Mouse (Mus musculus) megakaryocyte, embryonic 14.5 days (primary cell): ENCODE data around the gene Prph2. TPM values are rescaled to one million over a fixed set of nuclear protein-coding genes. Genes with fewer than 3 reads are reported as not detected.

Source experiments
- H3K27me3 ChIP-seq: replicated peaks from 2 replicates; pipeline ENCODE3; 2012; ENCODE audit warnings: inconsistent platforms
- H3K36me3 ChIP-seq: replicated peaks from 2 replicates; pipeline ENCODE3; 2012; ENCODE audit warnings: low read length, inconsistent platforms, mixed read lengths
- H3K4me1 ChIP-seq: 2 replicates; pipeline ENCODE4 v1.6.1; 2012; ENCODE audit warnings: inconsistent platforms
- H3K4me3 ChIP-seq: replicated peaks from 2 replicates; pipeline ENCODE3; 2012; ENCODE audit warnings: moderate library complexity, mild to moderate bottlenecking, inconsistent platforms
- H3K9me3 ChIP-seq: 2 replicates; pipeline ENCODE4 v1.6.1; 2012; ENCODE audit warnings: inconsistent platforms
- FLI1 ChIP-seq: IDR thresholded peaks from 2 replicates; pipeline ENCODE4 v1.6.1; 2012; ENCODE audit warnings: low read length, inconsistent platforms, mixed read lengths
- GATA1 ChIP-seq: IDR thresholded peaks from 3 replicates; pipeline ENCODE4 v1.6.1; 2012; ENCODE audit warnings: mixed read lengths, low read length, inconsistent platforms, borderline replicate concordance
- polyA plus RNA-seq: library from polyadenylated mRNA; stranded (reverse); fragments of >175 nt; gene quantifications from 2 replicates; pipeline ENCODE4 v1.2.3, GENCODE M21; 2012; ENCODE audit warnings: low replicate concordance; ENCODE audit not compliant: insufficient read depth

Gene Prph2
- polyA plus RNA-seq, 1 experiment, result 0.13 TPM

- TF ChIP-seq FLI1 (no peak), GATA1 (no peak)
- peak within 1 kb of the TSS; percentile 98 for H3K4me3 ChIP-seq
- peaks cover 60% of the 10 kb centered on the region for H3K4me1 ChIP-seq
- H3K9me3 ChIP-seq, result no peaks in the 10 kb centered on the region
- H3K27me3 ChIP-seq, result no peaks in the 10 kb centered on the region
- peaks cover 18% of the 10 kb centered on the region for H3K36me3 ChIP-seq
Observed at GRCm38 (mm10) chr17:46890116-46890815, 20.0 kb upstream of the Prph2 start, which contains the start of gene Tbcc. TSS of gene Tbcc (plus strand) at chr17:46890684.

DNA sequence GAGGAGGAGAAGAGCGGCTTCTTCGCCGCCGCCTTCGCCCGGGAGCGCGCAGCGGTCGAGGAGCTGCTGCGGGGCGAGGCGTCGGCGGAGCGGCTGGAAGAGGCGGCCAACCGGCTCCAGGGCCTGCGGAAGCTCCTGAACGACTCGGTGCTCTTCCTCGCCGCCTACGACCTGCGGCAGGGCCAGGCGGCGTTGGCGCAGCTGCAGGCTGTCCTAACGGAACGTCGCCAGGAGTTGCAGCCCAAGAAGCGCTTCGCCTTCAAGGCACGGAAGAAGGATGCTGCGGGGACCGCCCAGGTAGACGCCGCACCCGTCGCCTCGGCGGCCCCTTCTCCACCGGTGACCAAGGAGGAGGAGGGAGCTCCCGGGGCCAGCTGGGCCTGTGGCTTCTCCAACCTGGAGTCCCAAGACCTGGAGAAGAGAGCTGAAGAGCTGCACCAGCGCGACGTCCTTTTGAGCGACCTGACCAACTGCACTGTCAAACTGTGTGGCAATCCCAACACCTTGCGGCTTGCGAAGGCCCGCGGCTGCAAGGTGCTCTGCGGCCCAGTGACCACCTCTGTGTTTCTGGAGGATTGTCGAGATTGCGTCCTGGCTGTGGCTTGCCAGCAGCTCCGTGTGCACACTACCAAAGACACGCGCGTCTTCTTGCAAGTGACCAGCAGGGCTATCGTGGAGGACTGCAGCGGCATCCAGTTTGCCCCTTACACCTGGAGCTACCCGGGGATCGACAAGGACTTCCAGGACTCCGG, 19.2 kb upstream of the Prph2 start:
- Histone ChIP-seq H3K9me3 (peaks cover under 1% of the 10 kb centered on the region; the same call in 1 of the 2 replicates), H3K4me3 (peak overlapping the region; percentile 98), H3K36me3 (peaks cover 18% of the 10 kb centered on the region), H3K4me1 (peaks cover 53% of the 10 kb centered on the region), H3K27me3 (no peaks in the 10 kb centered on the region)
- no peak for TF ChIP-seq FLI1
- no peak for TF ChIP-seq GATA1

GRCm38 (mm10) chr17:46895426-46895825, 14.8 kb upstream of the Prph2 start:
- H3K4me3 ChIP-seq, result no peak overlapping the region
- peaks cover 52% of the 10 kb centered on the region for H3K4me1 ChIP-seq
- no peaks in the 10 kb centered on the region for H3K27me3 ChIP-seq
- peaks cover 13% of the 10 kb centered on the region for H3K9me3 ChIP-seq
- TF ChIP-seq FLI1 (no peak), GATA1 (no peak)
- H3K36me3 ChIP-seq, result peaks cover 20% of the 10 kb centered on the region

DNA sequence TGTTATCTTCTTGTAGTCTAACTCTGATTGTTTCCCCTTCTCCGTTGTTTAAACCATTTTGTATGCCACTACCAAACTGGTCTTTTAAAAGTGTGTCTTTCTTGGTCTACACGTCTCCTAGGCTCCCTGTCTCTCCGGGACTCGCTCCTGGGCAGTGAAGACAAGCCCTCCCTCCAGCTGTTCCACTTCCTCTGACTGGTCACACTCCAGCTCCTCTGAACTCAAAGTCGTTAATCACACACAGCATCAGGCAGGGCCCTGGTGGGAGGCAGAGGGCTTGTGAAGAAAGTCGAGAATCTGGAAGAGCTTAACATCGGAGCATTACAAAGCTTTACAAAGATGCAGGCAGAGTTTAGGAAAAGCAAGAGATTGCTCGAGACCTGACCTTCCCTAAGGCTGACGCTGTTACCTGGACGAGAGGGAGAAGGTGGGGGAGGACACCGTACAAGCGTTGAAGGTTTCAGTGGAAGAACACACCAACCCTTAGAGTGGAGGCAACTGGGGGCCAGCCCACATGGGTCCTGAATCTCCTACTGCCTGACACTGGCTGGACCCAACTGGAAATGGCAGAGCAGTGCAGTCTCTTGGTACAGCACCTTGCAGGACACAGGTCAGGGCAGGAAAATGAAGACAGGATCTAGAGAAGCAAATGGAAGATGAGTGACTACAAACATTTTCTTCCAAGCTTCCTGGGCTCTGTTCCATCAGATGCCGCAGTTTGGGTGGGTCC, 12.9 kb upstream of the Prph2 start:
- peak overlapping the region; percentile 0 for H3K4me3 ChIP-seq
- H3K27me3 ChIP-seq, result no peaks in the 10 kb centered on the region
- TF ChIP-seq FLI1, result no peak
- TF ChIP-seq GATA1, result no peak
- peaks cover 15% of the 10 kb centered on the region for H3K36me3 ChIP-seq
- H3K9me3 ChIP-seq, result peaks cover 13% of the 10 kb centered on the region
- H3K4me1 ChIP-seq, result peaks cover 43% of the 10 kb centered on the region

GRCm38 (mm10) chr17:46900941-46901340, 9.3 kb upstream of the Prph2 start:
- peaks cover 32% of the 10 kb centered on the region for H3K4me1 ChIP-seq
- peaks cover 13% of the 10 kb centered on the region for H3K9me3 ChIP-seq
- H3K27me3 ChIP-seq, result no peaks in the 10 kb centered on the region
- no peak for TF ChIP-seq FLI1
- no peak for TF ChIP-seq GATA1
- no peak overlapping the region for H3K4me3 ChIP-seq
- peaks cover 2% of the 10 kb centered on the region for H3K36me3 ChIP-seq

GRCm38 (mm10) chr17:46903876-46904490, 6.3 kb upstream of the Prph2 start:
- H3K27me3 ChIP-seq, result peaks cover 2% of the 10 kb centered on the region
- no peak for TF ChIP-seq FLI1
- TF ChIP-seq GATA1, result no peak
- H3K9me3 ChIP-seq, result peaks cover 5% of the 10 kb centered on the region; the same call in 1 of the 2 replicates
- no peaks in the 10 kb centered on the region for H3K36me3 ChIP-seq
- peaks cover 10% of the 10 kb centered on the region for H3K4me1 ChIP-seq
- H3K4me3 ChIP-seq, result no peak overlapping the region

GRCm38 (mm10) chr17:46912331-46912730, 2.1 kb downstream of the Prph2 start:
- peaks cover 12% of the 10 kb centered on the region for H3K4me1 ChIP-seq
- peaks cover 5% of the 10 kb centered on the region; the same call in 1 of the 2 replicates for H3K9me3 ChIP-seq
- no peak for TF ChIP-seq FLI1
- TF ChIP-seq GATA1, result no peak
- no peaks in the 10 kb centered on the region for H3K36me3 ChIP-seq
- H3K4me3 ChIP-seq, result no peak overlapping the region
- H3K27me3 ChIP-seq, result peaks cover 35% of the 10 kb centered on the region

DNA sequence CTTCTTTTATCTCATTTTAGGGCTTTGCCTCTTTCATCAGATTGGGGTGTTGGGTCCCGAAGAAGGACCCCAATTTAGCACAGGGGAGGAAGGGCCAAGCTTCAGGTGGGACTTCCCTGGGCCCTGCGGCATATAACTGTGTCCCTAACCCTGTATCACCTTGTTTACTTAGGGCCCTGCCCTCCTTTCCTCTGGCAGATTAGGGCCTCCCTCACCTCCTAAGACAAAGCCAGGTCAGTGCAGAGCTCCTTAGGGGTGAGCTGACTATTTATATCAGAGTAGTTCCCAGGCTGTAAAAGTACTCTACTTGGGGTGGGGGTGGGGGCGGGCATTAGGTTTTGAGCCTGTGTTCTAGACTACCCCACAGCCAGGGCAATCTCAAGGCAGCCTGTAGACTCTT, 4.9 kb downstream of the Prph2 start:
- no peaks in the 10 kb centered on the region for H3K36me3 ChIP-seq
- peaks cover 12% of the 10 kb centered on the region for H3K4me1 ChIP-seq
- H3K27me3 ChIP-seq, result peaks cover 49% of the 10 kb centered on the region
- H3K4me3 ChIP-seq, result no peak overlapping the region
- H3K9me3 ChIP-seq, result no peaks in the 10 kb centered on the region
- TF ChIP-seq FLI1, result no peak
- no peak for TF ChIP-seq GATA1

GRCm38 (mm10) chr17:46918951-46919350, 8.7 kb downstream of the Prph2 start:
- no peaks in the 10 kb centered on the region for H3K4me1 ChIP-seq
- H3K4me3 ChIP-seq, result no peak overlapping the region
- no peaks in the 10 kb centered on the region for H3K9me3 ChIP-seq

More at GRCm38 (mm10) chr17:46918951-46919350, 8.7 kb downstream of the Prph2 start:
- Histone ChIP-seq H3K27me3 (peaks cover 31% of the 10 kb centered on the region), H3K36me3 (no peaks in the 10 kb centered on the region)
- no peak for TF ChIP-seq FLI1
- no peak for TF ChIP-seq GATA1
